Mouse (Mus musculus) liver, postnatal 0 days (tissue): Measurements from ENCODE around the gene Cuedc1. TPM values are rescaled to one million over a fixed set of nuclear protein-coding genes. Genes with fewer than 3 reads are reported as not detected.

ENCODE experiments used
- ATAC-seq: fragments of 200-750 bp; cut with Nextera tagmentation; 2 replicates; pipeline ENCODE4 v1.8.0; 2017; ENCODE audit warnings: mild to moderate bottlenecking, moderate library complexity
- DNase-seq: peaks from one replicate; pipeline ENCODE4 v3.0.0-alpha.2; 2016
- H3K27ac ChIP-seq: fragments of 300-500 bp; sonication (generic); 2 replicates; pipeline ENCODE4 v1.5.1; 2014; ENCODE audit warnings: antibody characterized with exemption, moderate library complexity, mild to moderate bottlenecking, low read depth
- H3K27me3 ChIP-seq: fragments of 300-500 bp; sonication (generic); 2 replicates; pipeline ENCODE4 v1.6.1; 2014; ENCODE audit warnings: low read length, control low read depth, mixed read lengths; ENCODE audit not compliant: insufficient read depth
- H3K36me3 ChIP-seq: fragments of 300-500 bp; sonication (generic); replicated peaks from 2 replicates; pipeline ENCODE4 v1.6.1; 2014; ENCODE audit warnings: mild to moderate bottlenecking, control low read depth, low read length, moderate library complexity, mixed read lengths; ENCODE audit not compliant: insufficient read depth
- H3K4me1 ChIP-seq: fragments of 300-500 bp; sonication (generic); 2 replicates; pipeline ENCODE4 v1.6.1; 2014; ENCODE audit warnings: antibody characterized with exemption, mild to moderate bottlenecking, control low read depth; ENCODE audit not compliant: insufficient read depth
- H3K4me2 ChIP-seq: fragments of 300-500 bp; sonication (generic); 2 replicates; pipeline ENCODE4 v1.6.1; 2014; ENCODE audit warnings: low read depth, mild to moderate bottlenecking, low read length, moderate library complexity, mixed read lengths
- H3K4me3 ChIP-seq: fragments of 300-500 bp; sonication (generic); 2 replicates; pipeline ENCODE4 v1.5.1; 2014; ENCODE audit warnings: low read depth, low read length
- H3K9ac ChIP-seq: fragments of 300-500 bp; sonication (generic); replicated peaks from 2 replicates; pipeline ENCODE4 v1.6.1; 2014; ENCODE audit warnings: mild to moderate bottlenecking, moderate library complexity
- H3K9me3 ChIP-seq: fragments of 300-500 bp; sonication (generic); 2 replicates; pipeline ENCODE4 v1.6.1; 2016; ENCODE audit warnings: mild to moderate bottlenecking, control low read depth, low read length, mixed read lengths
- CTCF ChIP-seq: sonication (generic); IDR thresholded peaks from 2 replicates; pipeline ENCODE4 v1.5.1; 2016; ENCODE audit warnings: antibody characterized with exemption, low read depth
- EP300 ChIP-seq: IDR thresholded peaks from 2 replicates; pipeline ENCODE4 v1.6.1; 2016; ENCODE audit warnings: antibody characterized with exemption, low read depth, mild to moderate bottlenecking
- WGBS: fragments of 180-500 bp; shearing (Covaris S2); extraction: QIAGEN DNeasy Blood & Tissue Kit; methylation state at CpG from one replicate; pipeline ENCODE4 v1.1.7; 2014; ENCODE audit not compliant: insufficient replicate concordance; 5-methylcytosine and 5-hydroxymethylcytosine counted together
- polyA plus RNA-seq: library from polyadenylated mRNA; unstranded; fragments of >200 nt; fragmentation: Nextera tagmentation; extraction: Ambion mirVana; gene quantifications from 2 replicates; pipeline ENCODE4 v1.2.1, GENCODE M21; 2015

The Cuedc1 gene
- polyA plus RNA-seq, 1 experiment from 2014 or later: 1.2 TPM

GRCm38 (mm10) chr11:88180959-88181619 is 83.2 kb downstream of the Cuedc1 start:
- no peaks in the 10 kb centered on the region; the same call in 1 of the 2 replicates for H3K4me1 ChIP-seq
- H3K4me3 ChIP-seq: no peak overlapping the region
- 0 out of 2 replicates have a peak overlapping the region, but pooled peaks have one; percentile 39 for H3K27ac ChIP-seq
- DNase-seq (peak; percentile 46), ATAC-seq (peak; percentile 65)
- no peaks in the 10 kb centered on the region for H3K36me3 ChIP-seq
- 24% methylated on average over 15 of the region's 16 CpGs for WGBS
- H3K9ac ChIP-seq: no peak overlapping the region
- no peak for TF ChIP-seq EP300
- no peak for TF ChIP-seq CTCF
- H3K4me2 ChIP-seq: no peak overlapping the region
- no peaks in the 10 kb centered on the region for H3K9me3 ChIP-seq
- H3K27me3 ChIP-seq: no peaks in the 10 kb centered on the region

- TF ChIP-seq EP300 (no peak), CTCF (no peak)
- ATAC-seq (no peak), DNase-seq (no peak)
- WGBS: 67% methylated on average over 17 of the region's 17 CpGs
- no peak overlapping the region for H3K27ac ChIP-seq
- H3K36me3 ChIP-seq: no peaks in the 10 kb centered on the region
- H3K4me3 ChIP-seq: no peak overlapping the region
- H3K9ac ChIP-seq: no peak overlapping the region
- H3K9me3 ChIP-seq: no peaks in the 10 kb centered on the region
- peaks cover 13% of the 10 kb centered on the region for H3K27me3 ChIP-seq
- no peak overlapping the region for H3K4me2 ChIP-seq
- peaks cover 3% of the 10 kb centered on the region; the same call in 1 of the 2 replicates for H3K4me1 ChIP-seq
Measured at GRCm38 (mm10) chr11:88184632-88185180, 86.8 kb downstream of the Cuedc1 start.

GRCm38 (mm10) chr11:88186078-88186946 is 88.5 kb downstream of the Cuedc1 start:
- ATAC-seq (no peak), DNase-seq (no peak)
- H3K27ac ChIP-seq: no peak overlapping the region
- 78% methylated on average over 14 of the region's 14 CpGs for WGBS
- no peak overlapping the region for H3K4me3 ChIP-seq
- peaks cover 18% of the 10 kb centered on the region for H3K27me3 ChIP-seq
- H3K9me3 ChIP-seq: no peaks in the 10 kb centered on the region
- peaks cover 3% of the 10 kb centered on the region; the same call in 1 of the 2 replicates for H3K4me1 ChIP-seq
- no peak overlapping the region for H3K4me2 ChIP-seq
- TF ChIP-seq CTCF: no peak
- TF ChIP-seq EP300: no peak
- no peak overlapping the region for H3K9ac ChIP-seq
- H3K36me3 ChIP-seq: no peaks in the 10 kb centered on the region

GRCm38 (mm10) chr11:88186947-88187243 is 89.0 kb downstream of the Cuedc1 start:
- WGBS: 52% methylated on average over 2 of the region's 2 CpGs
- Histone ChIP-seq H3K36me3 (no peaks in the 10 kb centered on the region), H3K4me1 (peaks cover 3% of the 10 kb centered on the region; the same call in 1 of the 2 replicates), H3K9me3 (no peaks in the 10 kb centered on the region), H3K4me2 (no peak overlapping the region), H3K4me3 (no peak overlapping the region), H3K9ac (no peak overlapping the region), H3K27ac (no peak overlapping the region), H3K27me3 (peaks cover 24% of the 10 kb centered on the region)
- TF ChIP-seq EP300 (no peak), CTCF (no peak)
- no peak for ATAC-seq
- no peak for DNase-seq

DNA sequence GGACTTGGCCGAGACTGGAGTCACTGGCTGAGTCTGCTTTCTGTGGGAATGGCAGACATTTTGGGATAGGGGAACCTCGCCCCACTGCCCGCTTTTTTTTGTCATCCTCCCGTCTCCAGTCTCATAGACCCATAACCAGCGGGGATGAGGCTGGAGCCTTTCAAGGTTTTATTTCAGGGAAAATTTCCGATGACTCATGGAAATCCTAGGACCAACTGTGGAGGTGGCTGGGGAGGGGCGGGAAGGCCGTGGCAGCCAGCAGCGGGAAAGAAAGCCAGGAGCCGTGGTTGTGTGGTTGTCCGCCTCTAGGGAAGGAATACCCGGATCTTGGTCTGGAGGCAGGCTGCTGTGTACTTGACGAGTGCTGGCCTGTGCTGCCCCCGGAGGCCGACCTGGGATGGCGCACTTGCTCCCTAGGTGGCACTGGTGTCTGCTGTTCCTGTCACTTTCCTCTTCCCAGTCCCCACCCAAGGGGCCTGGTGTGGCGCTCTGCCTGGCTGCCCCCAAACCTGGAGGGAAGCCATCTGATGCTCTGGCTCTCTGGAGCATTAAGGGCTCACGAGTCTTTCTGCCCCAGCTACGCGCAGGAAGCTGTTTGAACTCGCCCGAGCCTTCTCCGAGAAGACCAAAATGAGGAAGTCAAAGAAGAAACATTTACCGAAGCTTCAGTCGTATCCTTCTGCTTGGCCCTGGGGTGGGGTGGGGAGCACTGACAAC is 89.7 kb downstream of the Cuedc1 start:
- ATAC-seq: peak; percentile 94
- peak; percentile 84 for DNase-seq
- H3K9me3 ChIP-seq: no peaks in the 10 kb centered on the region
- no peaks in the 10 kb centered on the region for H3K36me3 ChIP-seq
- TF ChIP-seq EP300 (no peak), CTCF (peak; percentile 91)
- H3K27me3 ChIP-seq: peaks cover 30% of the 10 kb centered on the region
- H3K27ac ChIP-seq: 0 out of 2 replicates have a peak overlapping the region, but pooled peaks have one; percentile 13
- peak overlapping the region; percentile 61 for H3K4me2 ChIP-seq
- whole genome bisulfite sequencing: 13% methylated on average over 25 of the region's 25 CpGs
- H3K9ac ChIP-seq: peak overlapping the region; percentile 39
- peak overlapping the region; percentile 38 for H3K4me3 ChIP-seq
- peaks cover 3% of the 10 kb centered on the region; the same call in 1 of the 2 replicates for H3K4me1 ChIP-seq

DNA sequence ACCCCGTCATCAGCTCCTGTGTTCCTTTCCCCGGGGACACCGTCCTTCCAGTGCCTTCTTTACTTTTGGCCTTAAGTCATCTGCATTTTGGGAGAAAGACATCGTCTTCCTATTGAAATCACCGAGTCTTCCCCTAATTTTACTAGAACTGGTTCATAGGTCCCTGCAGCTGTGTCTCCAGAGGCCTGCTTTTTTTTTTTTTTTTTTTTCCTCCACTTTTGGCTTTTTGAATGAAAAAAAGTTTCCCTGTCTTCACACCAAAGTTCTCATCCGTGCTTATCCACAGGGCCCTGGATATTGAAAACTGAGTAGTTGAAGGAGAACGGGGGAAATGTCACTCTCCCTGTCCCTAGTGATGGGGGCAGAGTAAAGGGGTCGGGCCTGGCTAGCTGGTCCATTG is 90.4 kb downstream of the Cuedc1 start:
- Histone ChIP-seq H3K4me2 (peak overlapping the region; percentile 61), H3K36me3 (no peaks in the 10 kb centered on the region), H3K4me3 (peak overlapping the region; percentile 38), H3K9ac (no peak overlapping the region; the same call in 1 of the 2 replicates), H3K27ac (no peak overlapping the region), H3K27me3 (peaks cover 36% of the 10 kb centered on the region), H3K9me3 (no peaks in the 10 kb centered on the region), H3K4me1 (peaks cover 5% of the 10 kb centered on the region)
- no peak for TF ChIP-seq CTCF
- TF ChIP-seq EP300: no peak
- DNase-seq (no peak), ATAC-seq (no peak)
- WGBS: 42% methylated on average over 8 of the region's 8 CpGs
